Mouse (Mus musculus) midbrain, embryonic 14.5 days (tissue): ENCODE measurements around the gene Epn2. TPM values are rescaled to one million over a fixed set of nuclear protein-coding genes. Genes with fewer than 3 reads are reported as not detected.

Source experiments
- ATAC-seq: fragments of 200-750 bp; cut with Nextera tagmentation; 2 replicates; pipeline ENCODE4 v1.8.0; 2017; ENCODE audit warnings: moderate number of reproducible peaks, moderate library complexity; ENCODE audit not compliant: low FRiP score, low TSS enrichment
- DNase-seq: peaks from one replicate; pipeline ENCODE4 v3.0.0-alpha.2; 2015
- H3K27ac ChIP-seq: fragments of 300-500 bp; sonication (generic); replicated peaks from 2 replicates; pipeline ENCODE4 v1.5.1; 2014; ENCODE audit warnings: mild to moderate bottlenecking, low read depth, low read length, moderate library complexity
- H3K27me3 ChIP-seq: fragments of 300-500 bp; sonication (generic); 2 replicates; pipeline ENCODE4 v1.6.1; 2014; ENCODE audit warnings: low read length, control low read depth, mixed read lengths; ENCODE audit not compliant: control insufficient read depth, insufficient read depth
- H3K36me3 ChIP-seq: fragments of 300-500 bp; sonication (generic); 2 replicates; pipeline ENCODE4 v1.6.1; 2014; ENCODE audit warnings: low read length, control low read depth; ENCODE audit not compliant: control insufficient read depth, insufficient read depth
- H3K4me1 ChIP-seq: fragments of 300-500 bp; sonication (generic); 2 replicates; pipeline ENCODE4 v1.6.1; 2014; ENCODE audit warnings: mild to moderate bottlenecking, antibody characterized with exemption, low read length, control low read depth; ENCODE audit not compliant: control insufficient read depth, insufficient read depth
- H3K4me2 ChIP-seq: fragments of 300-500 bp; sonication (generic); 2 replicates; pipeline ENCODE4 v1.6.1; 2014; ENCODE audit warnings: mild to moderate bottlenecking, low read length, moderate library complexity
- H3K4me3 ChIP-seq: fragments of 300-500 bp; sonication (generic); replicated peaks from 2 replicates; pipeline ENCODE4 v1.5.1; 2014; ENCODE audit warnings: low read depth, low read length
- H3K9ac ChIP-seq: fragments of 300-500 bp; sonication (generic); replicated peaks from 2 replicates; pipeline ENCODE4 v1.6.1; 2014; ENCODE audit warnings: mild to moderate bottlenecking, low read length, moderate library complexity
- H3K9me3 ChIP-seq: fragments of 300-500 bp; sonication (generic); 2 replicates; pipeline ENCODE4 v1.6.1; 2016; ENCODE audit warnings: low read length, control low read depth, mixed read lengths; ENCODE audit not compliant: control insufficient read depth
- WGBS: fragments of 180-500 bp; shearing (Covaris S2); extraction: QIAGEN DNeasy Blood & Tissue Kit; methylation state at CpG from one replicate; pipeline ENCODE4 v1.1.7; 2014; 5-methylcytosine and 5-hydroxymethylcytosine counted together
- polyA plus RNA-seq: library from polyadenylated mRNA; unstranded; fragments of >200 nt; fragmentation: Nextera tagmentation; extraction: Ambion mirVana; gene quantifications from 2 replicates; pipeline ENCODE4 v1.2.1, GENCODE M21; 2014

Gene Epn2
- polyA plus RNA-seq, 1 experiment from 2014 or later, result 71.7 TPM

DNA sequence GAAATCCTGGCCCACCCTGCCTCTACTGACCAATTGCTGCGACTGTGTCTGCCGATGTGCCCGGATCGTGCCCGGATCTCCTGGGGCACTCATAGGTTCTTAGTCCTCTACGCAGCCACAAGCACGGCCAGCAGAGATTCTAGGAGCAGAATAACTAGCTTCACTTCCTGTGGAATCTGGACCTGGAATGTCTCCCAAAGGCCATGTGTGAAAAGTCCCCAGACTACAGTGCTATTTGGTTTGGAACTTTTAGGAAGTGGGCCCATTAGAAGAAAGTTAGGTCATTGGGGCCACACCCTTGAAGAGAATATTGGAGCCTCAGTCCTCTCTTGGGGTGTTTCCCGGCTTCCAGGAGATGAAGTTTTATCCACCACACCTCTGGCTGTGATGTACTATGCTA is 38.6 kb upstream of the Epn2 start:
- no peaks in the 10 kb centered on the region for H3K36me3 ChIP-seq
- no peak overlapping the region for H3K4me2 ChIP-seq
- ATAC-seq (no peak), DNase-seq (no peak)
- no peak overlapping the region for H3K27ac ChIP-seq
- H3K27me3 ChIP-seq, result no peaks in the 10 kb centered on the region
- 89% methylated on average over 8 of the region's 8 CpGs for WGBS
- peaks cover 9% of the 10 kb centered on the region; the same call in 1 of the 2 replicates for H3K4me1 ChIP-seq
- H3K9ac ChIP-seq, result no peak overlapping the region
- no peak overlapping the region for H3K4me3 ChIP-seq
- H3K9me3 ChIP-seq, result no peaks in the 10 kb centered on the region

DNA sequence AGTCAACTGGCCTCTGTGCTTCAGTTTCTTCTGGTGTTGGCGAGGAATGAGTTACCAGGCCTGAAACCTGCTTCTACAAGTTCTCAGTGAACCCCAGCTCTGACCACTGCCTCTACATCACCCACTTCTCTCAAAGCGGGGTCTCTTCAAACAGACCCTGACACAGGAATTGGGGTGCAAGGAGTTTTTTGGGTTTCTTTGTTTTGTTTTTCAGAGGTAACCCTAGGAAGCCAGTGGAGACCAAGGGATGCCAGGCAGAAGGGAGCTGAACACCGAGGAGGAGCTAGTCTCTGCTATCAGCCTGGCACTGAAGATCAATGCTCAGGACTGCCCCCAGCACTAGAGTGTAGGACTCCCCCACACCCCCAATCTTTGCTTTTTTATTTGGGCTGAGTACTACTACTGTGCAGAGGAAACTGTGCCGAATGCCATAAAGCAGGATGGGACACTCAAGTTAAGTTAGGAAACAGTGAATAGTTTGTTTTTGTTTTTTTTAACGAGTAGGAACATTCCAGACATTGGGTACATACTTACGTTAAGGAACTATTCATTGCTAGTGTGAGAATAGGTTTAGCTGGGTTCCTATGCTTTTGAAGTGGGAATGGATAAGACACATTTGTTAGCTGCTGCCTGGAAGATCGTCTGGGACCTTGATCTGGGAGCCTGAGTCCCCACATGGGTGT is 37.9 kb upstream of the Epn2 start:
- 85% methylated on average over 7 of the region's 7 CpGs for WGBS

DNA sequence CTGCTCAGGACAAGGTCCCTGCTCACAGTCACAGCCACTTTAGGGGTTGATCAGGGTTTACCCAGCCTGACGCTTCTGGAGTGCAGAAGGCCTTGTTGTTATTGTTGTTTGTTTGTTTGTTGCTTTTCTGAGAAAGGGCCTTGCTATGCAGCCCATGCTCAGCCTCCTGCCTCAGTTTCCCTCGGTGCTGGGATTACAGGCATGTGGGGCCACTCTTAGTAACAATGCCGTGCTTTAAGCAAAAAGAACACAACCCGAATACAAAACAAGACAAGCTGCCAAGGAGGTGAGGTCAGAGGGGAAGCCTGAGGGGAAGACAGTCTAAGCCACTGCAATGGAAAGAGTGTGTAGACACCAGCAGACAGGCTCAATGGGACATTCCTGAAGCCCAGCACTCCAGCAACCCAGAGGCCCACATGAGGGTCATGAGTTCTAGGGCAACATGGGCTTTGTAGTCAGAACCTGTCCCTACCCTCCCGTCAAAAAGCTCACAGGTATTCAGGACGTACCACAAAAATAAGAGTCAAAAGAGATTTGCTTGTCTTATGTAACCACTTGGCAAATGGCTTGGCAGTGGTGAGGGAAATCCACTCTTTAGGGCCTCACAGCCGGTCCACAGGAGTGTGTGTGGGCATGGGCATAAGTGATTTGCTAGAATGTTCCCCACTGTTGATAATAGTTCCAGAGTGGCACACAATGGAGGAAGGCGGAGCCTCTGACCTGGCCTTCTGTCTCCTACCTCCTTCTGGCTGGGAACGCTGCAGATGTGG is 37.2 kb upstream of the Epn2 start:
- no peak for DNase-seq
- no peak for ATAC-seq
- WGBS, result 57% methylated on average over 9 of the region's 9 CpGs
- Histone ChIP-seq H3K4me3 (no peak overlapping the region), H3K4me2 (no peak overlapping the region), H3K36me3 (no peaks in the 10 kb centered on the region), H3K9me3 (no peaks in the 10 kb centered on the region), H3K4me1 (peaks cover 9% of the 10 kb centered on the region; the same call in 1 of the 2 replicates), H3K27me3 (no peaks in the 10 kb centered on the region), H3K27ac (no peak overlapping the region), H3K9ac (no peak overlapping the region)

More for the DNA sequence above, 37.9 kb upstream of the Epn2 start:
- Histone ChIP-seq H3K9me3 (no peaks in the 10 kb centered on the region), H3K27ac (no peak overlapping the region), H3K27me3 (no peaks in the 10 kb centered on the region), H3K4me2 (no peak overlapping the region), H3K9ac (no peak overlapping the region), H3K4me3 (no peak overlapping the region), H3K36me3 (no peaks in the 10 kb centered on the region), H3K4me1 (peaks cover 9% of the 10 kb centered on the region; the same call in 1 of the 2 replicates)
- DNase-seq (no peak), ATAC-seq (no peak)

DNA sequence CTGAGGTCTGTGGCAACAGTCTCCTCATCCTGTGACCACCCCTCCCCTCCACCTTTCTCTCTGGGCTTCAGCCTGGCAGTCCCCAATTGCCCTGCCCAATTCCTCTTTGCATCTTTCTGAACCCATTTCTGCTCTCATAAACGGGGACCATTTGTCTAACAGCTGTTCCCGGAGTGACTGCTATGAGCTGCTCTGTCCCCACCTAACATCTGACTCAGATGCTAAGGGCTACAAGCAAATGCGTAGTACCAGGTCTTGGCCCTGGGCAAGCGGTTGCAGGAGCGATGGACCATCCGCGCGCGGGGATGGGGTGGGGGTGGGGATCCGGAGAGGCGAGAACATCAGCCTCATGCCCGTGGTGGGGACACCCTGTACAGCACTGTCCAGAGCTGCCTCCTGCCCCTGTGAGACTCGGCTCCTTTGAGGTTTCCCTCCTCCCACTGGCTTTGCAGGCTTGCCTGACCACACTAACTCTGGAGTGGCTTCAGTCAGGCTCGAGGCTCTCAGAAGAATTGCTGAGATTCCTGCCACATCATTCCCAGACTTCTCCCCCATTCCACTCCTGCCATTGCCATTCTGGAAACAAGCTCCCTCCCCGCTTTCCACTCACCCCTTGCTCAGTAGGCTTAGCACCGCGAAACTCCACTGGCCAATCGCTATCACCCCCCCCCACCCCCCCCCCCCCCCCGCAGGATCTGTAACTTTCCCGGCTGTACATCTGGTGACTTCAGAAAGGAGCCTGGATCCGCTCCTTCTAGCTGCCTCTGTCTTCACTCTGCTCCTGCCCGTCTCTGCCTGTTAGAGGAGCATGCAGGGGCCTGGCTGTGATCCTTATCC is 36.4 kb upstream of the Epn2 start:
- Histone ChIP-seq H3K4me3 (no peak overlapping the region), H3K4me2 (peak overlapping the region; percentile 38), H3K9ac (peak overlapping the region; percentile 37; the same call in 1 of the 2 replicates), H3K27ac (no peak overlapping the region), H3K27me3 (no peaks in the 10 kb centered on the region), H3K36me3 (no peaks in the 10 kb centered on the region), H3K9me3 (no peaks in the 10 kb centered on the region), H3K4me1 (peaks cover 9% of the 10 kb centered on the region; the same call in 1 of the 2 replicates)
- ATAC-seq, result no peak
- 19% methylated on average over 20 of the region's 22 CpGs for WGBS
- DNase-seq, result peak; percentile 31

DNA sequence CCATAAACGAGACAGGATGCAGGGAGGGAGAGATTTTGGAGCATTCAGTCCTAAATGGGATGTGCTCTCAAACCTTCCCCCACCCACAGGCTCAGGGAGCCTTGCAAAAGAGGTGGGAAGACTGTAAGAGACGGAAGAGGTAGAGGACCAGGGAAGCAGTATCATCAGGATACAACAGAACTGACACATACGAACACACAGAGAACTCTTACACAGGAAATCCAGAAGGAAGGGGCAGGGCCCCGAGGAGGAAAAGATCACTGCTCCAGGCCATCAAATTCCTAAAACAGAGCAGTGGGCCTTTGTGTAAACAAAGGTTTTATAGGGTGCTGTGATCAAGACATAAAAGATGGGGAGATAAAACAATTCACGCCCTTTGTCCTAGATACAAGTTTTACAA is 34.9 kb upstream of the Epn2 start:
- Histone ChIP-seq H3K9me3 (no peaks in the 10 kb centered on the region), H3K27me3 (no peaks in the 10 kb centered on the region), H3K4me3 (no peak overlapping the region), H3K4me1 (0 out of 2 replicates have a peak, but pooled peaks cover 3% of the 10 kb centered on the region), H3K36me3 (no peaks in the 10 kb centered on the region), H3K4me2 (no peak overlapping the region), H3K27ac (no peak overlapping the region), H3K9ac (no peak overlapping the region)
- ATAC-seq (no peak), DNase-seq (no peak)
- 76% methylated on average over 5 of the region's 5 CpGs for WGBS

DNA sequence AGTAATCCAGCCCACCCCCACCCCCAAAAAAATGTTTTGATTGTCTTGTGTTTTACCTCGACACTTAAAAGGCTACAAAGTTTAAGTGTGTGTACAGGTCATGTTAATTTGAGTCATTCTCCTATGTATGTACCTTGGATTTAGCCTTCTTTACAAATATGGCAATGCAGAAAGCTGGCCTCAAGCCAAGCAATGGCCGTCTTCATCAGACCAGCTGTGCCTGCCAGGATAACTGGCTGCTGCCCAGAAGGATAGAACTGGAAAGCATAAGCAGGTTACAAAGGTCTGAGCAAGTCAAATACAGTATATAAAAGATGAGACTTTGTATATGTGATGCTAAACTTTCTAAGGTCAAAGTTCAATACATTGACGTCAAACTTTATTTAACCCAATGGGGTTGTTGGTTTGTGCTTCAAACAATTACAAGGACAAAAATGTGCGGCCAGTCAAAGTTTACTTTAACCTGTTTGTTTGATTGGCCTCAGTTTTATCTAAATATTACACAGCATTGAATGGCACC is 32.7 kb upstream of the Epn2 start:
- 85% methylated on average over 4 of the region's 4 CpGs for WGBS
- H3K4me2 ChIP-seq, result no peak overlapping the region

DNA sequence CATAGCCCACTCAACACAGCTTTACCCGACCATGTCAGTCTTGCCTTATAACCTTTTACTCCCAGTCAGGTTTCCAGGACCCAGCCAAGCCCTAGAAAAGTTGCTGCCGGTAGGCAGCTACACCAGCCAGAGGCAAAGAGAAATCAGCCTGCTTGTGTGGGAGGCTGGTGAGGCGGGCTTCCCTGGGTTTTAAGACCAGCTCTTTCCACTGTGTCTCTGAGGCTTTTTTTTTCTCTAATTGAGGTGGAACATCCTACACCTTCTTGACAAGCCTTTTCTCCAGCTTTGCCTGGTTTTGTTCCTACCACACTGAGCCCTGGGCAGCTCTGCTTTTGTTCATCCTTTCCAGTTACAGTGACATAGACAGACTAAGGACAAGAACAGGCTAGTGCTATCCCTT is 31.7 kb upstream of the Epn2 start:
- 0 out of 2 replicates have a peak, but pooled peaks cover 3% of the 10 kb centered on the region for H3K4me1 ChIP-seq
- H3K36me3 ChIP-seq, result no peaks in the 10 kb centered on the region
- WGBS, result 84% methylated on average over 3 of the region's 3 CpGs
- ATAC-seq (no peak), DNase-seq (no peak)
- H3K4me2 ChIP-seq, result no peak overlapping the region
- no peak overlapping the region for H3K4me3 ChIP-seq
- H3K9me3 ChIP-seq, result no peaks in the 10 kb centered on the region
- H3K27ac ChIP-seq, result no peak overlapping the region
- H3K27me3 ChIP-seq, result no peaks in the 10 kb centered on the region
- no peak overlapping the region for H3K9ac ChIP-seq

More for the DNA sequence above, 32.7 kb upstream of the Epn2 start:
- Histone ChIP-seq H3K27me3 (no peaks in the 10 kb centered on the region), H3K9me3 (no peaks in the 10 kb centered on the region), H3K4me1 (0 out of 2 replicates have a peak, but pooled peaks cover 3% of the 10 kb centered on the region), H3K36me3 (no peaks in the 10 kb centered on the region), H3K27ac (no peak overlapping the region), H3K4me3 (no peak overlapping the region), H3K9ac (no peak overlapping the region)
- DNase-seq, result peak; percentile 20
- ATAC-seq, result no peak

DNA sequence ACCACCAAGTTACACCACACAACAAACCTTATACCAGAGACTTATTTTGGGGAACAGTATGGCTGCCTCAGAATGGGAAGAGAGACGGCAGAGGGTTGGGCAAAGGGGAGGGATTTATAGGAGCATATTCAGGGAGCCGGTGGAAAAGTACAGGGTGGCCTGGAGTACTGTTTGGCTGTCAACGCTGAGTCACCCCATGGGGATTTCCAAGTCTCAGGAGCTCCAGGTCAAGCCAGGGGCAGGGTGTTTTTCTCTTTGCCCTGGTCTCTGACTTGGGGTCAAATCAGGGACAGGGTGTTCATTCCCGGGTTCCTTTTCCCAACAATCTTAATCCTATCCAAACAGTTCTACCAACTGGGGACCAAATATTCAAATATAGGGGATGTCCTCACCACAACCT is 28.6 kb upstream of the Epn2 start:
- DNase-seq, result no peak

More for the DNA sequence above, 28.6 kb upstream of the Epn2 start:
- Histone ChIP-seq H3K9ac (no peak overlapping the region), H3K27ac (no peak overlapping the region), H3K27me3 (no peaks in the 10 kb centered on the region), H3K4me3 (no peak overlapping the region), H3K9me3 (no peaks in the 10 kb centered on the region), H3K4me2 (no peak overlapping the region), H3K36me3 (no peaks in the 10 kb centered on the region), H3K4me1 (no peaks in the 10 kb centered on the region)
- no peak for ATAC-seq
- WGBS, result 91% methylated on average over 4 of the region's 4 CpGs
